In genomic region chr12:76318282-76319212, GRCm38 (mm10) we compare ENCODE assay signal across 1 mouse cellular context.
TF ChIP-seq lines count a peak whose summit lies in the region.

No protein-coding gene starts in this region.

TF ChIP-seq in CH12.LX, 34 proteins besides CTCF, POLR2A, EP300 and RAD21 (continued from another document):
- 0 out of 2 replicates have a peak, but pooled peaks have one; percentile 14 for TF ChIP-seq TBP (conservative IDR thresholded peaks at IDR 0.05; ENCODE audit: low read depth, low read length)
- no peak for TF ChIP-seq ZC3H11A (IDR thresholded peaks at IDR 0.05; ENCODE audit: low read depth, low read length)
- no peak for TF ChIP-seq MAFK (IDR thresholded peaks at IDR 0.05; ENCODE audit: insufficient replicate concordance, low read length)
- TF ChIP-seq KAT2A (IDR thresholded peaks at IDR 0.05; ENCODE audit: insufficient replicate concordance, low read length) = no peak
- no peak for TF ChIP-seq UBTF (IDR thresholded peaks at IDR 0.05; ENCODE audit: low read depth, low read length)
- TF ChIP-seq POLR2AphosphoS2 (IDR thresholded peaks at IDR 0.05; ENCODE audit: low read depth, low read length) = no peak
- no peak; the same call in 1 of the 2 replicates for TF ChIP-seq CHD1 (IDR thresholded peaks at IDR 0.05; ENCODE audit: low read depth, low read length)
- no peak for TF ChIP-seq PAX5 (IDR thresholded peaks at IDR 0.05; ENCODE audit: low read length)
- no peak for TF ChIP-seq GABPA (IDR thresholded peaks at IDR 0.05; ENCODE audit: insufficient replicate concordance, low read depth, low read length)
